Mouse (Mus musculus) thymus, adult 2 months (tissue): ENCODE measurements around the gene 2410004B18Rik.

Source experiments
- CTCF ChIP-seq: fragments of 200-500 bp; IDR thresholded peaks from 2 replicates; pipeline ENCODE4 v1.5.1; 2012; ENCODE audit warnings: mild to moderate bottlenecking, control low read depth, low read length, moderate library complexity, borderline replicate concordance; ENCODE audit not compliant: control insufficient read depth, poor library complexity, insufficient read depth; ENCODE audit errors: extremely low read depth
- POLR2A ChIP-seq: fragments of 200-500 bp; IDR thresholded peaks from 2 replicates; pipeline ENCODE4 v1.6.1; 2012; ENCODE audit warnings: mild to moderate bottlenecking, low read length, control low read depth, moderate library complexity; ENCODE audit not compliant: control insufficient read depth, poor library complexity, insufficient read depth; ENCODE audit errors: extremely low read depth

- TF ChIP-seq CTCF, result no peak
- TF ChIP-seq POLR2A, result no peak
These were observed 29.0 kb downstream of the 2410004B18Rik start for GRCm38 (mm10) chr3:145966806-145967205.
